Mouse (Mus musculus): ENCODE data around the gene Lamb2.

DNA sequence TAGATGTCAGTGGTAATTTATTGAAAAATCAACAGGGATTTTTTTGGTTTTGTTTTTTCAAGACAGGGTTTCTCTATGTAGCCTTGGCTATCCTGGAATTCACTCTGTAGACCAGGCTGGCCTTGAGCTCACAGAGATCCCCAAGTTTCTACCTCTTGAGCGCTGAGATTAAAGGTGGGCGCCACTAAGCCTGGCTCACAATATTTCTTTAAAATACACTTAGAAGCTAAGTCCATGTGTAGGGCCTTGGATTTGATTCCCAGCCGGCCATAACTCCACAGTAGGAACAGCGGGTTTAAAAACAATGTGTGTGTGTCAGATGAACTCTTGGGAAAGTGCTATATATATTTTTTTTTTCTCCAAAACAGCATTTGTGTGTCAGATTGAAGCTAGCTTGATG is 43.8 kb downstream of the Lamb2 start:
- TF ChIP-seq EP300 (IDR thresholded peaks at IDR 0.05; ENCODE audit: low read depth) (no peak), CTCF (IDR thresholded peaks at IDR 0.05; ENCODE audit: low read depth) (no peak)
